Mouse (Mus musculus): ENCODE measurements around the gene Fam83g.

DNA sequence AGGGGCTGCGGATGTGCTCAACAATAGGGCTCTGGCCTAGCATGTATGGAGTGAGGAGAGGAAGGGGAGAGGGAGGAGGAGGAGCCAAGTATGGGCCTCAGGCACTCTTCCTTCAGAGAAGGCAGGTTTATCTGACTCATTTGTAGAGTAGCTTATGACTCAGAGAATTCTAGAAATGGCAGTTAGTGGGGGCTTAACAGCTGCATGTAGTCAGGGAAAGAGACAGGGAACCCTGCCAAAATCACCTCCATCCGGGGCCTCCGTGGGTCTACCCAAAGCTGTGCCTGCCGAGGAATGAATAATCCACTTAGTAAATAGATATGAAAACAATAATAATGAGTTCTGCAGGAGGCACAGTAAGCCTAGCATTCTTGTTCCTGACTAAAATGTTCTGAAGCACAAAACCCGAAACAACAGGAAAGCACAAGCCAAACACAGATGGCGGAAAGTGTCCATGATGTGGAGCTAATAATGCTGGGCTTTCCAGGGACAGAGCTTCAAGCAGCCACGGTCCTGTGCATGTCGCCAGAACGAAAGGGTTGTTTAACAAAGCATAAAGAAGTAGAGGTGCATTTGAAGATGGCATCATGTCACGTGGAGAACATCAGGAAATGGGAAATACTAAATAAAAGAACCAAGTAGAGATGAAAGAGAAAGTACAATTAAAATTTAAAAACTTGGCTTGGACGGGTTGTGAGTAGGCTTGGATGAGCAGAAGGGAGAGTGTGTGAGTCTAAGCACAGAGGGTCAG lies 39.1 kb upstream of the Fam83g start:
- TF ChIP-seq CTCF (IDR thresholded peaks at IDR 0.05; ENCODE audit: borderline replicate concordance, extremely low read depth, insufficient read depth, insufficient read length) (no peak), POLR2A (IDR thresholded peaks at IDR 0.05; ENCODE audit: borderline replicate concordance, extremely low read depth, insufficient read depth, insufficient read length, poor library complexity, severe bottlenecking) (no peak)
